Mouse (Mus musculus) hindbrain, embryonic 14.5 days (tissue): ENCODE measurements around the gene Akt1. TPM values are rescaled to one million over a fixed set of nuclear protein-coding genes. Genes with fewer than 3 reads are reported as not detected.
A peak's percentile ranks its signal among the peaks of the same experiment; 100 is the strongest.

Source experiments
- ATAC-seq: fragments of 200-750 bp; cut with Nextera tagmentation; 2 replicates; pipeline ENCODE4 v1.8.0; 2017; ENCODE audit warnings: moderate number of reproducible peaks, mild to moderate bottlenecking, moderate TSS enrichment, moderate library complexity; ENCODE audit not compliant: low FRiP score
- DNase-seq: peaks from one replicate; pipeline ENCODE4 v3.0.0-alpha.2; 2015; ENCODE audit warnings: low spot score
- H3K27ac ChIP-seq: fragments of 300-500 bp; sonication (generic); 2 replicates; pipeline ENCODE4 v1.5.1; 2014; ENCODE audit warnings: mild to moderate bottlenecking, moderate library complexity
- H3K27me3 ChIP-seq: fragments of 300-500 bp; sonication (generic); 2 replicates; pipeline ENCODE4 v1.6.1; 2014; ENCODE audit warnings: mild to moderate bottlenecking, low read length, mixed read lengths; ENCODE audit not compliant: control insufficient read depth, insufficient read depth
- H3K36me3 ChIP-seq: fragments of 300-500 bp; sonication (generic); replicated peaks from 2 replicates; pipeline ENCODE4 v1.6.1; 2014; ENCODE audit not compliant: control insufficient read depth, insufficient read depth
- H3K4me1 ChIP-seq: fragments of 300-500 bp; sonication (generic); replicated peaks from 2 replicates; pipeline ENCODE4 v1.6.1; 2014; ENCODE audit warnings: antibody characterized with exemption, low read length, mixed read lengths; ENCODE audit not compliant: control insufficient read depth, insufficient read depth
- H3K4me2 ChIP-seq: fragments of 300-500 bp; sonication (generic); replicated peaks from 2 replicates; pipeline ENCODE4 v1.6.1; 2014; ENCODE audit warnings: mild to moderate bottlenecking, moderate library complexity
- H3K4me3 ChIP-seq: fragments of 300-500 bp; sonication (generic); replicated peaks from 2 replicates; pipeline ENCODE4 v1.5.1; 2014; ENCODE audit warnings: mild to moderate bottlenecking, low read length
- H3K9ac ChIP-seq: fragments of 300-500 bp; sonication (generic); 2 replicates; pipeline ENCODE4 v1.6.1; 2014
- H3K9me3 ChIP-seq: fragments of 300-500 bp; sonication (generic); 2 replicates; pipeline ENCODE4 v1.6.1; 2016; ENCODE audit warnings: low read length; ENCODE audit not compliant: control insufficient read depth
- WGBS: fragments of 180-500 bp; shearing (Covaris S2); extraction: QIAGEN DNeasy Blood & Tissue Kit; methylation state at CpG from one replicate; pipeline ENCODE4 v1.1.7; 2014; 5-methylcytosine and 5-hydroxymethylcytosine counted together
- polyA plus RNA-seq: library from polyadenylated mRNA; unstranded; fragments of >200 nt; fragmentation: Nextera tagmentation; extraction: Ambion mirVana; gene quantifications from 2 replicates; pipeline ENCODE4 v1.2.1, GENCODE M21; 2014

Akt1 gene
- polyA plus RNA-seq, 1 experiment from 2014 or later = 69.2 TPM

- ATAC-seq (peak; percentile 43; the same call in 1 of the 2 replicates), DNase-seq (peak; percentile 59)
- H3K4me1 ChIP-seq = peaks cover 19% of the 10 kb centered on the region
- H3K4me3 ChIP-seq = no peak overlapping the region
- 17% methylated on average over 8 of the region's 8 CpGs for WGBS
- H3K27ac ChIP-seq = no peak overlapping the region
- H3K9me3 ChIP-seq = no peaks in the 10 kb centered on the region
- H3K36me3 ChIP-seq = no peaks in the 10 kb centered on the region
- H3K4me2 ChIP-seq = no peak overlapping the region
- no peak overlapping the region for H3K9ac ChIP-seq
- peaks cover 26% of the 10 kb centered on the region for H3K27me3 ChIP-seq
These were observed 56.7 kb downstream of the Akt1 start for GRCm38 (mm10) chr12:112617898-112618380.

DNA sequence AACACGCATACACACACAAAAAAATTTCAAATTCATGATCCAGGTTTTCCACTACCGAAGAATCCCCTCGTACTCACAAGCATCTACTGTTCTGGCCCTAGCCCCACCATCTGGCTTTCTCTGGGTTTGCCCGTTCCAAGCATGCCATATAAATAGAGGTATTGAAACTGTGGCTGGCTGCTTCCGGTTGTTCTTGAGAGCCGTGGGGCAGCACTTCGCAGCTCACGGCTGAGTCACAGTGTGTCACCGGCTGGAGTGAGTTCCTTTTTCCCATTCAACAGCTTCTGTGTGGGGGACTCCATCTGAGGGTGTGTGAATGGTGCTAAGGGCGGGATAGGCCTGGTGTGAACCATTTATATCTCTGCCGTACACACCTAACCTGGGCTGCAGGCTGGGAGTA, 57.5 kb downstream of the Akt1 start:
- 80% methylated on average over 11 of the region's 11 CpGs for WGBS
- Histone ChIP-seq H3K9ac (no peak overlapping the region), H3K4me2 (no peak overlapping the region), H3K9me3 (no peaks in the 10 kb centered on the region), H3K27ac (no peak overlapping the region), H3K27me3 (peaks cover 26% of the 10 kb centered on the region), H3K4me3 (no peak overlapping the region), H3K4me1 (peaks cover 19% of the 10 kb centered on the region), H3K36me3 (no peaks in the 10 kb centered on the region)
- no peak for DNase-seq
- ATAC-seq = no peak

DNA sequence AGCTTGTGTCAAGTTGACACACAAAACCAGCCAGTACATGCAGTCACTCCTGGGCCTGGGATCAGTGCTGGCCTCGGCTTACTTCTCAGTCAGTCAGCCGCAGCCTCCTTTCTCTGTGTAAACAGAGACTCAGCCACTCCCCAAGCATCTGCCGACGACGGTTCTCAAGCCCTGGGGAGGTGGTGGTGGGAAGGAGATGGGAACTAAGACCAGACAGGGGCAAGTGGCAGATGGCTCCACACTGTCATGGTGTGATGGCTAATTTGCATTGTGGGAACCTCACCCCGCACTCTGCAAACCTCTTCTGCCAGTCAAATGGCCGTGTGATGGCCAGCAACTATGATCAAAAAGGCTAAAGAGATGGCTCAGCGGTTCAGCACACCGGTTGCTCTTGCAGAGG, 58.0 kb downstream of the Akt1 start:
- no peaks in the 10 kb centered on the region for H3K9me3 ChIP-seq
- ATAC-seq (no peak), DNase-seq (no peak)
- H3K27ac ChIP-seq = no peak overlapping the region
- no peaks in the 10 kb centered on the region for H3K36me3 ChIP-seq
- peaks cover 19% of the 10 kb centered on the region for H3K4me1 ChIP-seq
- no peak overlapping the region for H3K4me2 ChIP-seq
- no peak overlapping the region for H3K4me3 ChIP-seq
- peaks cover 26% of the 10 kb centered on the region for H3K27me3 ChIP-seq
- H3K9ac ChIP-seq = no peak overlapping the region
- 45% methylated on average over 9 of the region's 9 CpGs for WGBS

DNA sequence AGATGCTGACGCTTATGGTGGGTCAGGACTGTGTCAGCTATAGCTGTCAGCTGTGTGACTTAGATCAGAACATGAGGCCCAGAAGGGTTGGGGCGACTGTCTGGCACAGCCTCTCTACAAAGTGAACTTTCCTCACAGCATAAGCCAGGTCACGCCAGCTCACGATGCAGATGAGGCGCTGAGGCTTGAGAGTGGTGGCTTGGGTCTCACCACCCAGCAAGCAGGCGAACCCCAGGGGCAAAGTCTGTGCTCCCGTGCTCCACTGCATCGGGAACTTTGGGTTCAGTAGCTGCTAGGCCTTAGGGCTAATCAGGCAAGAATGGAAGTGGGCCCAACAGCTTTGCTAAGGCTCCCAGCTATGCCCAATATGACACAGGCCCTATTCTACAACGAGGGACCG, 65.7 kb downstream of the Akt1 start:
- Histone ChIP-seq H3K36me3 (no peaks in the 10 kb centered on the region), H3K4me2 (no peak overlapping the region), H3K4me1 (no peaks in the 10 kb centered on the region), H3K27ac (no peak overlapping the region), H3K27me3 (no peaks in the 10 kb centered on the region), H3K9ac (no peak overlapping the region), H3K4me3 (no peak overlapping the region), H3K9me3 (no peaks in the 10 kb centered on the region)
- ATAC-seq (no peak), DNase-seq (no peak)
- 90% methylated on average over 10 of the region's 10 CpGs for whole genome bisulfite sequencing

GRCm38 (mm10) chr12:112606998-112607397, 67.7 kb downstream of the Akt1 start:
- ATAC-seq (no peak), DNase-seq (no peak)
- WGBS = 73% methylated on average over 6 of the region's 6 CpGs

DNA sequence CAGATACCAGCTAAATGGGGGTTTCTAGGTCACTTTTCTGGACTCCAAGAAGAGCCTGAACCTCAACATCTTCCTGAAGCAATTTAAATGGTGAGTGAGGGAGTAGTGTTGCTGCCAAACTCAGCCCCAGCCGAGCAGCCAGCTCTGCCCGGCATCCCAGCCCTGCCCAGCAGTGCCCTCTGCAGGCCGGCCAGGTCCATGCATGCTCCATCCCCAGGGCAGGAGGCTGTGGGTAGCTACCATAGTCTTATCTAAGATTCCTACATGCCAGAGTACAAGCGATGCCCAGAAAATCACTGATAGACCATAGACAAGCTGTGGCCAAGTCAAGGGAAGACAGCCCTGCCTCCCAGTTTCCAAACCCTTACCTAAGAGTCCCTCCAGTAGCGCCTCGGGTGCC, 68.9 kb downstream of the Akt1 start:
- DNase-seq (peak; percentile 73), ATAC-seq (peak; percentile 21; the same call in 1 of the 2 replicates)
- no peaks in the 10 kb centered on the region for H3K27me3 ChIP-seq
- H3K9ac ChIP-seq = no peak overlapping the region
- no peak overlapping the region for H3K4me3 ChIP-seq
- no peak overlapping the region for H3K4me2 ChIP-seq
- no peaks in the 10 kb centered on the region for H3K36me3 ChIP-seq
- 45% methylated on average over 6 of the region's 6 CpGs for WGBS
- H3K4me1 ChIP-seq = no peaks in the 10 kb centered on the region
- H3K9me3 ChIP-seq = no peaks in the 10 kb centered on the region
- no peak overlapping the region for H3K27ac ChIP-seq

More at GRCm38 (mm10) chr12:112606998-112607397, 67.7 kb downstream of the Akt1 start:
- Histone ChIP-seq H3K27ac (no peak overlapping the region), H3K4me1 (no peaks in the 10 kb centered on the region), H3K4me3 (no peak overlapping the region), H3K36me3 (no peaks in the 10 kb centered on the region), H3K9me3 (no peaks in the 10 kb centered on the region), H3K9ac (no peak overlapping the region), H3K4me2 (no peak overlapping the region), H3K27me3 (no peaks in the 10 kb centered on the region)

- H3K27me3 ChIP-seq = no peaks in the 10 kb centered on the region
- no peak overlapping the region for H3K4me3 ChIP-seq
- no peaks in the 10 kb centered on the region for H3K4me1 ChIP-seq
- H3K9me3 ChIP-seq = no peaks in the 10 kb centered on the region
- 57% methylated on average over 20 of the region's 20 CpGs for WGBS
- no peak overlapping the region for H3K27ac ChIP-seq
- no peaks in the 10 kb centered on the region for H3K36me3 ChIP-seq
- H3K4me2 ChIP-seq = no peak overlapping the region
- H3K9ac ChIP-seq = no peak overlapping the region
- DNase-seq (no peak), ATAC-seq (peak; percentile 28; the same call in 1 of the 2 replicates)
These were observed 69.7 kb downstream of the Akt1 start for GRCm38 (mm10) chr12:112604709-112605649.

GRCm38 (mm10) chr12:112604022-112604421, 70.7 kb downstream of the Akt1 start:
- Histone ChIP-seq H3K9me3 (no peaks in the 10 kb centered on the region), H3K27ac (no peak overlapping the region), H3K9ac (no peak overlapping the region), H3K4me3 (no peak overlapping the region), H3K4me2 (no peak overlapping the region), H3K36me3 (no peaks in the 10 kb centered on the region), H3K27me3 (no peaks in the 10 kb centered on the region), H3K4me1 (no peaks in the 10 kb centered on the region)
- ATAC-seq (no peak), DNase-seq (no peak)
- WGBS = 78% methylated on average over 3 of the region's 5 CpGs
